Comparison of ENCODE assay signal across 8 mouse cellular contexts in the genomic region with DNA sequence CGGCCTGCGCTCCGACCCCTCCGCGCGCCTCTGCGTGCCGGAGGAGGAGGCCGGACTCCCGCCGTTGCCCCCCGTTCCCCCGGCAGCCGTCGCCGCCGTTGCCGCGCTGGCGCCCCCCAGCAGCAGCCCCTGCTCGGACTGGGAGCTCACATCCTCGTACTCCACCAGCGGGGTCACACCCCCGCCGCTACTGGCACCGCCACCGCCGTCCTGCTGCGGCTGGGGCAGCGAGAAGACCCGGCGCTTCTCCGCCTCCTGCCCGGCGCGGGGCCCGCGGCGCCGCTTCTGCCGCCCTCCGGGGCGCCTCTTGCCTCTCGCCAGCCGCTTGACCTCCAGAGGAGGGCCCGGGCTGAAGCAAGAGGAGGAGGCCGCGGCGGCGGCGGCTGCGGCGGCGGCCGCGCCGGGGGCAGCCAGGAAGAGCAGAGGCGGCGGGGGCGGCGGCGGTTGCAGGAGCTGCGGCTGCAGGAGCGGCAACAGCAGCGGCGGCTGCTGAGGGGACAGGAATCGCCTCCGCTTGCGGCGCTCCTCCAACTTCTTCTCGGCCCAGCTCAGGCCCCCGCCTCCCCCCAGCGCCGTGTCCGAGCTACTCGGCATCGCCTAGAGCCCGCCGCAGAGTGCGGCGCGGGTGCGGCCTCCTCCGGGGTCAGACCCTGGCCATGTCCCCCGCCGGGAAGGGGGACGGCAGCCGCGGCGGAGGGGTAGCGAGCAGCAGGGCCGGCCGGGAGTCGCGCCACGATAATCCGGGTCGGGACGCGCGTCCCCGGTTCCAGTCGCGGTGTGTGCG. TPM values are rescaled to one million over a fixed set of nuclear protein-coding genes. Genes with fewer than 3 reads are reported as not detected.
A peak's percentile ranks its signal among the peaks of the same experiment; 100 is the strongest.
DNase-seq lines count a peak whose midpoint lies in the region; ATAC-seq and TF ChIP-seq lines count a peak whose summit lies in the region.

No protein-coding gene starts in this region.

- peak overlapping the region; percentile 81 to 98 for H3K4me3 ChIP-seq in MEL (ENCODE audit: control insufficient read depth in 1 of 2, insufficient read depth in 1 of 2, low read depth in 2 of 2, low read length in 2 of 2)
- H3K4me3 ChIP-seq in hindbrain, embryonic 11.5 days (ENCODE audit: low read depth, low read length): peak overlapping the region; percentile 99

- no peak for TF ChIP-seq CTCF in MEL (IDR thresholded peaks at IDR 0.05 in 2 of 3, conservative IDR thresholded peaks at IDR 0.05 in 1 of 3; ENCODE audit: control insufficient read depth in 1 of 3, insufficient read depth in 1 of 3, low read depth in 2 of 3, low read length in 3 of 3, poor library complexity in 1 of 3, severe bottlenecking in 1 of 3)

- 0% methylated on average over 55 of the region's 105 CpGs for WGBS in hindbrain, embryonic 11.5 days

- peak overlapping the region; percentile 69 for H3K4me2 ChIP-seq in hindbrain, embryonic 11.5 days (replicated peaks; ENCODE audit: low read depth, low read length)

- H3K27ac ChIP-seq in MEL (ENCODE audit: control insufficient read depth, low read depth, low read length): peak overlapping the region; percentile 90
- H3K27ac ChIP-seq in hindbrain, embryonic 11.5 days (ENCODE audit: low read depth, low read length): peak overlapping the region; percentile 97

- peak overlapping the region; percentile 99 for H3K9ac ChIP-seq in MEL (ENCODE audit: control insufficient read depth, low read depth, low read length, poor library complexity, severe bottlenecking)
- H3K9ac ChIP-seq in hindbrain, embryonic 11.5 days (ENCODE audit: low read depth, low read length): peak overlapping the region; percentile 96

- H3K9me3 ChIP-seq in MEL (replicated peaks; ENCODE audit: insufficient read depth, low read length): no peaks in the 10 kb centered on the region
- H3K9me3 ChIP-seq in hindbrain, embryonic 11.5 days (ENCODE audit: control insufficient read depth, low read length): no peaks in the 10 kb centered on the region

- peak; percentile 52 for DNase-seq in MEL (ENCODE audit: low read depth, low spot score)
- DNase-seq in cerebellum, adult 11 months: peak; percentile 58
- peak; percentile 18 for DNase-seq in forelimb bud, embryonic 11.5 days (ENCODE audit: low read depth, low spot score)
- DNase-seq in hindbrain, embryonic 11.5 days (ENCODE audit: low spot score): peak; percentile 72
- peak; percentile 51 to 56 for DNase-seq in layer of hippocampus, postnatal 36 days
- DNase-seq in lung, postnatal 25 days (ENCODE audit: low spot score): peak; percentile 16
- DNase-seq in right cerebral cortex, postnatal 36 days (ENCODE audit: low spot score in 2 of 2): peak; percentile 25 to 29
- DNase-seq in urinary bladder, postnatal 4 days (ENCODE audit: low spot score in 2 of 2): peak; percentile 50 to 61

- peak; percentile 50 for ATAC-seq in hindbrain, embryonic 11.5 days (ENCODE audit: low FRiP score)

- peaks cover 5 to 29% of the 10 kb centered on the region in 2 experiments for H3K36me3 ChIP-seq in MEL (ENCODE audit: control insufficient read depth in 1 of 2, insufficient read depth in 2 of 2, low read length in 2 of 2)
- H3K36me3 ChIP-seq in hindbrain, embryonic 11.5 days (ENCODE audit: control insufficient read depth, insufficient read depth, low read length): no peaks in the 10 kb centered on the region

- H3K27me3 ChIP-seq in MEL (ENCODE audit: control insufficient read depth in 1 of 2, insufficient read depth in 2 of 2, low read length in 2 of 2): no peaks in the 10 kb centered on the region
- H3K27me3 ChIP-seq in hindbrain, embryonic 11.5 days (ENCODE audit: control insufficient read depth, insufficient read depth, low read length): no peaks in the 10 kb centered on the region

- H3K79me2 ChIP-seq in MEL (ENCODE audit: control insufficient read depth, insufficient read depth, low read length, poor library complexity): peaks cover 45% of the 10 kb centered on the region

- TF ChIP-seq RAD21 in MEL (IDR thresholded peaks at IDR 0.05; ENCODE audit: low read depth, low read length): no peak

- H3K4me1 ChIP-seq in MEL (ENCODE audit: control insufficient read depth in 1 of 2, insufficient read depth in 2 of 2, low read length in 2 of 2): no peaks in the 10 kb centered on the region
- no peaks in the 10 kb centered on the region for H3K4me1 ChIP-seq in hindbrain, embryonic 11.5 days (replicated peaks; ENCODE audit: control insufficient read depth, insufficient read depth, low read length)

- TF ChIP-seq EP300 in MEL (IDR thresholded peaks at IDR 0.05; ENCODE audit: low read depth in 1 of 2, low read length in 2 of 2): no peak

- no peak for TF ChIP-seq POLR2A in MEL (IDR thresholded peaks at IDR 0.05; ENCODE audit: control insufficient read depth in 1 of 2, insufficient read depth in 1 of 2, low read depth in 1 of 2, low read length in 2 of 2, poor library complexity in 1 of 2)

TF ChIP-seq in MEL, 35 proteins besides CTCF, POLR2A, EP300 and RAD21:
- peak; percentile 66; the same call in 1 of the 2 replicates for TF ChIP-seq UBTF (IDR thresholded peaks at IDR 0.05; ENCODE audit: borderline replicate concordance, insufficient read depth, low read depth, low read length)
- no peak for TF ChIP-seq HCFC1 (IDR thresholded peaks at IDR 0.05; ENCODE audit: low read depth, low read length)

RNA-seq across cellular contexts. Expression of gene Cdk13, which starts 0.6 kb away (rescaled TPM):
- 27.2 and 28.7 TPM in 2 replicates for total RNA-seq in MEL (2012; rRNA removed)
- polyA plus RNA-seq in MEL (2012; ENCODE audit: insufficient read depth in 1 of 2, insufficient read length in 2 of 2, low read depth in 1 of 2, low replicate concordance in 2 of 2, missing spikeins in 1 of 2): 10 to 100 TPM in 1 of 2 experiments, not detected in 1; 43.7 TPM
- 19.4 and 27.5 TPM in 2 replicates for polyA plus RNA-seq in hindbrain, embryonic 11.5 days (2014; fragmentation: Nextera tagmentation; extraction: Ambion mirVana)
- total RNA-seq in layer of hippocampus, postnatal 36 days (2021): 10 to 100 TPM; 57.3 to 58.8 TPM

Comparison
In these comparisons a context has a peak if more than half of its experiments do, and no peak if none do; other contexts are left out.
1. Peak in every context shown above with its lines: DNase-seq, ATAC-seq, H3K4me3 ChIP-seq and H3K27ac ChIP-seq.
2. DNase-seq: peak in every context shown above with its lines; median percentile 72 in hindbrain, embryonic 11.5 days; 58 in cerebellum, adult 11 months; 56 in urinary bladder, postnatal 4 days; 54 in layer of hippocampus, postnatal 36 days; 52 in MEL; 27 in right cerebral cortex, postnatal 36 days; 18 in forelimb bud, embryonic 11.5 days; 16 in lung, postnatal 25 days.